In the genomic region with DNA sequence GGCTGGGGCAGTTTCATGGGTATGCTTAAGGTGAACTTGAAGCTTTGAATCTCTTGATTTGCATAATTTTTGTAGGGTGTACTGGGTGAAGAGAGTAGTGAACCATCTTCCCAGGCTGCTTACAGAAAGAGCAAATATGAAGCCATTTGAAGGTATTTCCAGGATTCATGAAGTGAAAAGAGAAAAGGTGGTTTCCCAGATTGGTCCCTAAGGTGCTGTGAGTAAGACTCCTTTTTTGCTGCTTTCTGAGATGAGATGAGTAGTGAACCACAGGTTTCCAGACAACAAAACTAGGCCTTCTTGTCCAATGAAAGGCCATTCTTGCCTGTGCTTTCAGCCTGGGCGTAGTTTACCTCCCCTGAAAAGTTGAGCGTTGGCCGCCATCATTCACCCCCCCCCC, we compare ENCODE assay signal across 46 mouse cellular contexts. TPM values are rescaled to one million over a fixed set of nuclear protein-coding genes. Genes with fewer than 3 reads are reported as not detected.
"Had no signal": no experiment of that assay in that cellular context is flagged by ENCODE, and none has a peak within 500 bp of the region (broad histone marks: within the 10 kb centered on the region; RNA-seq: fewer than 3 reads in every experiment).

No protein-coding gene starts in this region.

- H3K27me3 ChIP-seq: midbrain, embryonic 13.5 days; midbrain, embryonic 15.5 days had no signal

- DNase-seq: left cerebral cortex, postnatal 4 days; liver; liver, embryonic 13.5 days; liver, postnatal 0 days; lung, adult 18-20 months; lung, adult 2 months; lung, embryonic 14.5 days; lung, postnatal 10 days; lung, postnatal 14 days; lung, postnatal 36 days; lung, postnatal 4 days; midbrain, embryonic 14.5 days had no signal

- H3K27ac ChIP-seq: limb, embryonic 10.5 days; limb, embryonic 12.5 days; limb, embryonic 13.5 days; limb, embryonic 15.5 days; liver, embryonic 12.5 days; liver, embryonic 13.5 days; liver, embryonic 14.5 days; liver, embryonic 15.5 days; lung, embryonic 15.5 days; macrophage; midbrain, embryonic 10.5 days; midbrain, embryonic 12.5 days; midbrain, embryonic 13.5 days; midbrain, embryonic 15.5 days had no signal

- H3K4me2 ChIP-seq: limb, embryonic 12.5 days; limb, embryonic 13.5 days; limb, embryonic 15.5 days; liver, embryonic 11.5 days; liver, embryonic 12.5 days; liver, embryonic 13.5 days; liver, embryonic 15.5 days; lung, embryonic 14.5 days; lung, embryonic 15.5 days; midbrain, embryonic 11.5 days; midbrain, embryonic 12.5 days; midbrain, embryonic 13.5 days; midbrain, embryonic 15.5 days had no signal

- H3K9ac ChIP-seq: limb, embryonic 12.5 days; limb, embryonic 13.5 days; limb, embryonic 15.5 days; liver, embryonic 12.5 days; liver, embryonic 13.5 days; liver, embryonic 14.5 days; liver, embryonic 15.5 days; liver, postnatal 0 days; lung, embryonic 14.5 days; lung, embryonic 15.5 days; midbrain, embryonic 12.5 days; midbrain, embryonic 13.5 days; midbrain, embryonic 15.5 days had no signal

- H3K4me1 ChIP-seq: liver, embryonic 12.5 days; liver, embryonic 13.5 days; liver, embryonic 15.5 days; lung, embryonic 15.5 days; megakaryocyte, embryonic 14.5 days; midbrain, embryonic 12.5 days; midbrain, embryonic 13.5 days; midbrain, embryonic 15.5 days had no signal

- H3K9me3 ChIP-seq: limb, embryonic 10.5 days; limb, embryonic 12.5 days; limb, embryonic 13.5 days; limb, embryonic 15.5 days; liver, embryonic 12.5 days; liver, embryonic 13.5 days; liver, embryonic 15.5 days; lung, embryonic 15.5 days; megakaryocyte, embryonic 14.5 days; midbrain, embryonic 10.5 days; midbrain, embryonic 12.5 days; midbrain, embryonic 13.5 days; midbrain, embryonic 15.5 days had no signal

- H3K36me3 ChIP-seq: limb, embryonic 10.5 days; limb, embryonic 12.5 days; limb, embryonic 13.5 days; limb, embryonic 15.5 days; liver, embryonic 12.5 days; liver, embryonic 13.5 days; liver, embryonic 15.5 days; lung, embryonic 15.5 days; midbrain, embryonic 10.5 days; midbrain, embryonic 12.5 days; midbrain, embryonic 13.5 days; midbrain, embryonic 15.5 days had no signal

- H3K4me3 ChIP-seq: limb, embryonic 10.5 days; limb, embryonic 12.5 days; limb, embryonic 13.5 days; limb, embryonic 15.5 days; liver, embryonic 12.5 days; liver, embryonic 13.5 days; liver, embryonic 15.5 days; lung, embryonic 15.5 days; megakaryocyte, embryonic 14.5 days; midbrain, embryonic 10.5 days; midbrain, embryonic 12.5 days; midbrain, embryonic 13.5 days; midbrain, embryonic 15.5 days; myocyte had no signal

RNA-seq across cellular contexts. Expression of a gene that starts 2.1 kb away (rescaled TPM):
- total RNA-seq: left cerebral cortex, postnatal 10 days; left cerebral cortex, postnatal 14 days; left cerebral cortex, postnatal 25 days; left cerebral cortex, postnatal 36 days; left cerebral cortex, postnatal 4 days; liver, adult 2 months; megakaryocyte progenitor cell, adult 5-6 weeks; megakaryocyte, adult 5-6 weeks; megakaryocyte-erythroid progenitor cell, adult 5-6 weeks; midbrain, postnatal 0 days; monocyte, adult 5-6 weeks had no signal
- polyA plus RNA-seq: limb, embryonic 10.5 days; limb, embryonic 11.5 days; limb, embryonic 12.5 days; limb, embryonic 13.5 days; limb, embryonic 15.5 days; liver, adult 2 months; liver, embryonic 11.5 days; liver, embryonic 12.5 days; liver, embryonic 13.5 days; liver, embryonic 14.5 days; liver, embryonic 15.5 days; liver, embryonic 16.5 days; liver, postnatal 0 days; lung, adult 2 months; lung, embryonic 14.5 days; lung, embryonic 15.5 days; lung, embryonic 16.5 days; lung, postnatal 0 days; macrophage; midbrain, embryonic 10.5 days; midbrain, embryonic 11.5 days; midbrain, embryonic 12.5 days; midbrain, embryonic 13.5 days; midbrain, embryonic 14.5 days; midbrain, embryonic 15.5 days; midbrain, embryonic 16.5 days; midbrain, postnatal 0 days; myocyte had no signal

RNA-seq across cellular contexts. Expression of a gene that starts 5.3 kb away (rescaled TPM):
- total RNA-seq: left cerebral cortex, postnatal 10 days; left cerebral cortex, postnatal 14 days; left cerebral cortex, postnatal 25 days; left cerebral cortex, postnatal 36 days; left cerebral cortex, postnatal 4 days; liver, adult 2 months; megakaryocyte progenitor cell, adult 5-6 weeks; megakaryocyte, adult 5-6 weeks; megakaryocyte-erythroid progenitor cell, adult 5-6 weeks; monocyte, adult 5-6 weeks had no signal
- polyA plus RNA-seq: liver, adult 2 months; liver, embryonic 11.5 days; liver, embryonic 12.5 days; liver, embryonic 13.5 days; liver, embryonic 14.5 days; liver, embryonic 15.5 days; liver, embryonic 16.5 days; liver, postnatal 0 days; macrophage; midbrain, embryonic 10.5 days; midbrain, embryonic 11.5 days; midbrain, embryonic 12.5 days; midbrain, embryonic 14.5 days; myocyte; neural tube, embryonic 11.5 days had no signal

RNA-seq across cellular contexts. Expression of a gene that starts 9.7 kb away (rescaled TPM):
- total RNA-seq: left cerebral cortex, postnatal 10 days; left cerebral cortex, postnatal 14 days; left cerebral cortex, postnatal 25 days; left cerebral cortex, postnatal 36 days; left cerebral cortex, postnatal 4 days; liver, adult 2 months; megakaryocyte progenitor cell, adult 5-6 weeks; megakaryocyte, adult 5-6 weeks; megakaryocyte-erythroid progenitor cell, adult 5-6 weeks; midbrain, postnatal 0 days; monocyte, adult 5-6 weeks had no signal
- polyA plus RNA-seq: limb, embryonic 10.5 days; limb, embryonic 11.5 days; limb, embryonic 12.5 days; limb, embryonic 13.5 days; limb, embryonic 14.5 days; limb, embryonic 15.5 days; liver, adult 2 months; liver, embryonic 11.5 days; liver, embryonic 12.5 days; liver, embryonic 13.5 days; liver, embryonic 14.5 days; liver, embryonic 15.5 days; liver, embryonic 16.5 days; liver, postnatal 0 days; lung, adult 2 months; lung, embryonic 14.5 days; lung, embryonic 15.5 days; lung, embryonic 16.5 days; lung, postnatal 0 days; macrophage; midbrain, embryonic 10.5 days; midbrain, embryonic 11.5 days; midbrain, embryonic 12.5 days; midbrain, embryonic 13.5 days; midbrain, embryonic 14.5 days; midbrain, embryonic 15.5 days; midbrain, embryonic 16.5 days; midbrain, postnatal 0 days; myocyte; neural tube, embryonic 11.5 days had no signal

RNA-seq across cellular contexts. Expression of a gene that starts 27.5 kb away (rescaled TPM):
- total RNA-seq: left cerebral cortex, postnatal 10 days; left cerebral cortex, postnatal 14 days; left cerebral cortex, postnatal 25 days; left cerebral cortex, postnatal 36 days; liver, adult 2 months; megakaryocyte progenitor cell, adult 5-6 weeks; megakaryocyte, adult 5-6 weeks; megakaryocyte-erythroid progenitor cell, adult 5-6 weeks; midbrain, postnatal 0 days; monocyte, adult 5-6 weeks had no signal
- polyA plus RNA-seq: limb, embryonic 10.5 days; limb, embryonic 11.5 days; limb, embryonic 12.5 days; limb, embryonic 13.5 days; liver, adult 2 months; liver, embryonic 11.5 days; liver, embryonic 12.5 days; liver, embryonic 13.5 days; liver, embryonic 14.5 days; liver, embryonic 15.5 days; liver, embryonic 16.5 days; liver, postnatal 0 days; lung, adult 2 months; lung, embryonic 14.5 days; lung, embryonic 15.5 days; lung, embryonic 16.5 days; macrophage; midbrain, embryonic 10.5 days; midbrain, embryonic 11.5 days; midbrain, embryonic 12.5 days; midbrain, embryonic 13.5 days; midbrain, embryonic 14.5 days; midbrain, embryonic 15.5 days; midbrain, embryonic 16.5 days; midbrain, postnatal 0 days; myocyte; neural tube, embryonic 11.5 days had no signal

RNA-seq across cellular contexts. Expression of a gene that starts 40.3 kb away (rescaled TPM):
- total RNA-seq: left cerebral cortex, postnatal 10 days; left cerebral cortex, postnatal 14 days; left cerebral cortex, postnatal 25 days; left cerebral cortex, postnatal 36 days; left cerebral cortex, postnatal 4 days; liver, adult 2 months; megakaryocyte progenitor cell, adult 5-6 weeks; megakaryocyte, adult 5-6 weeks; megakaryocyte-erythroid progenitor cell, adult 5-6 weeks; midbrain, postnatal 0 days; monocyte, adult 5-6 weeks had no signal
- polyA plus RNA-seq: limb, embryonic 10.5 days; limb, embryonic 11.5 days; limb, embryonic 12.5 days; limb, embryonic 13.5 days; limb, embryonic 14.5 days; limb, embryonic 15.5 days; liver, adult 2 months; liver, embryonic 11.5 days; liver, embryonic 12.5 days; liver, embryonic 13.5 days; liver, embryonic 14.5 days; liver, embryonic 15.5 days; liver, embryonic 16.5 days; liver, postnatal 0 days; lung, adult 2 months; lung, embryonic 14.5 days; lung, embryonic 15.5 days; lung, embryonic 16.5 days; lung, postnatal 0 days; macrophage; midbrain, embryonic 10.5 days; midbrain, embryonic 11.5 days; midbrain, embryonic 12.5 days; midbrain, embryonic 13.5 days; midbrain, embryonic 14.5 days; midbrain, embryonic 15.5 days; midbrain, embryonic 16.5 days; midbrain, postnatal 0 days; myocyte; neural tube, embryonic 11.5 days had no signal
